Mouse (Mus musculus): ENCODE data around the gene Chl1. TPM values are rescaled to one million over a fixed set of nuclear protein-coding genes. Genes with fewer than 3 reads are reported as not detected.

Gene Chl1
- total and polyA plus RNA-seq, 3 experiments: not detected

- DNase-seq (ENCODE audit: extremely low read depth): no peak
- H3K4me2 ChIP-seq (ENCODE audit: insufficient read depth, low read depth, poor library complexity, severe bottlenecking): no peak overlapping the region
- peaks cover 38% of the 10 kb centered on the region for H3K9me3 ChIP-seq (replicated peaks; ENCODE audit: low read length)
- dilution Hi-C loops (cut with MboI; ENCODE audit: extremely low pct_ligation_motif_present, extremely low pct_unique_long_range_greater_than_20kb, low sequenced_read_pairs): no loop called here
- H3K27me3 ChIP-seq (replicated peaks): no peaks in the 10 kb centered on the region
- no peak overlapping the region for H3K4me3 ChIP-seq (replicated peaks in 1 of 3; ENCODE audit: low read depth in 2 of 3, low read length in 2 of 3, poor library complexity in 1 of 3)
- in situ Hi-C loops (cut with MboI; ENCODE audit: low pct_ligation_motif_present, low pct_unique_long_range_greater_than_20kb, low sequenced_read_pairs): no loop called here
- H3K27ac ChIP-seq (ENCODE audit: insufficient read depth, low read depth): no peak overlapping the region
- H3K36me3 ChIP-seq (replicated peaks in 1 of 2; ENCODE audit: control insufficient read depth in 1 of 2, insufficient read depth in 1 of 2, low read length in 1 of 2): no peaks in the 10 kb centered on the region
- no peak overlapping the region for H3K9ac ChIP-seq (ENCODE audit: insufficient read depth, low read depth)
- H3K79me2 ChIP-seq (replicated peaks; ENCODE audit: control insufficient read depth, extremely low read depth, insufficient read depth, poor library complexity, severe bottlenecking): no peaks in the 10 kb centered on the region
- no peak for TF ChIP-seq ZMIZ1 (IDR thresholded peaks at IDR 0.05; ENCODE audit: low read depth, low read length)
- no peak for TF ChIP-seq NRF1 (IDR thresholded peaks at IDR 0.05; ENCODE audit: low read depth, low read length)
- no peak for TF ChIP-seq TBP (conservative IDR thresholded peaks at IDR 0.05; ENCODE audit: low read depth, low read length)
- no peak for TF ChIP-seq GABPA (IDR thresholded peaks at IDR 0.05; ENCODE audit: insufficient replicate concordance, low read depth, low read length)
- no peak for TF ChIP-seq MEF2A (IDR thresholded peaks at IDR 0.05; ENCODE audit: borderline replicate concordance, low read depth, low read length)
- no peak for TF ChIP-seq TCF12 (IDR thresholded peaks at IDR 0.05; ENCODE audit: low read depth, low read length)
- TF ChIP-seq RAD21 (IDR thresholded peaks at IDR 0.05; ENCODE audit: low read depth, low read length): no peak
- TF ChIP-seq PAX5 (IDR thresholded peaks at IDR 0.05; ENCODE audit: low read length): no peak
- no peak for TF ChIP-seq NELFE (IDR thresholded peaks at IDR 0.05; ENCODE audit: low read depth, low read length)
- no peak for TF ChIP-seq POLR2AphosphoS2 (IDR thresholded peaks at IDR 0.05; ENCODE audit: low read depth, low read length)
- no peak for TF ChIP-seq JUN (IDR thresholded peaks at IDR 0.05; ENCODE audit: insufficient read depth, low read depth, low read length)
- TF ChIP-seq SIN3A (IDR thresholded peaks at IDR 0.05; ENCODE audit: low read length): no peak
- TF ChIP-seq E2F4 (IDR thresholded peaks at IDR 0.05; ENCODE audit: insufficient replicate concordance, low read depth, low read length): no peak
- no peak for TF ChIP-seq ELF1 (IDR thresholded peaks at IDR 0.05; ENCODE audit: low read depth, low read length)
- TF ChIP-seq CTCF (conservative IDR thresholded peaks at IDR 0.05 in 1 of 2, IDR thresholded peaks at IDR 0.05 in 1 of 2; ENCODE audit: low read depth in 2 of 2, low read length in 2 of 2): no peak
- no peak for TF ChIP-seq MXI1 (IDR thresholded peaks at IDR 0.05; ENCODE audit: low read depth, low read length)
- TF ChIP-seq KAT2A (IDR thresholded peaks at IDR 0.05; ENCODE audit: insufficient replicate concordance, low read length): no peak
- no peaks in the 10 kb centered on the region for H3K4me1 ChIP-seq (ENCODE audit: control insufficient read depth in 1 of 2, insufficient read depth in 2 of 2)
Measured at GRCm38 (mm10) chr6:103665677-103666316, 155.4 kb downstream of the Chl1 start.

GRCm38 (mm10) chr6:103673111-103673510 is 162.7 kb downstream of the Chl1 start:
- H3K4me3 ChIP-seq (replicated peaks in 1 of 3; ENCODE audit: low read depth in 2 of 3, low read length in 2 of 3, poor library complexity in 1 of 3): no peak overlapping the region
- in situ Hi-C loops (cut with MboI; ENCODE audit: low pct_ligation_motif_present, low pct_unique_long_range_greater_than_20kb, low sequenced_read_pairs) (no loop called here), dilution Hi-C loops (cut with MboI; ENCODE audit: extremely low pct_ligation_motif_present, extremely low pct_unique_long_range_greater_than_20kb, low sequenced_read_pairs) (no loop called here)
- no peak overlapping the region for H3K9ac ChIP-seq (ENCODE audit: insufficient read depth, low read depth)
- no peak overlapping the region for H3K27ac ChIP-seq (ENCODE audit: insufficient read depth, low read depth)
- peaks cover 33% of the 10 kb centered on the region for H3K9me3 ChIP-seq (replicated peaks; ENCODE audit: low read length)
- H3K36me3 ChIP-seq (replicated peaks in 1 of 2; ENCODE audit: control insufficient read depth in 1 of 2, insufficient read depth in 1 of 2, low read length in 1 of 2): no peaks in the 10 kb centered on the region
- H3K79me2 ChIP-seq (replicated peaks; ENCODE audit: control insufficient read depth, extremely low read depth, insufficient read depth, poor library complexity, severe bottlenecking): no peaks in the 10 kb centered on the region
- no peak for TF ChIP-seq SIN3A (IDR thresholded peaks at IDR 0.05; ENCODE audit: low read length)
- no peak for TF ChIP-seq BHLHE40 (IDR thresholded peaks at IDR 0.05; ENCODE audit: low read depth, low read length)
- TF ChIP-seq USF2 (conservative IDR thresholded peaks at IDR 0.05; ENCODE audit: low read depth, low read length): no peak
- TF ChIP-seq POLR2A (IDR thresholded peaks at IDR 0.05; ENCODE audit: low read depth, low read length): no peak
- no peak for TF ChIP-seq ELF1 (IDR thresholded peaks at IDR 0.05; ENCODE audit: low read depth, low read length)
- no peak for TF ChIP-seq POLR2AphosphoS2 (IDR thresholded peaks at IDR 0.05; ENCODE audit: low read depth, low read length)
- no peak for TF ChIP-seq NELFE (IDR thresholded peaks at IDR 0.05; ENCODE audit: low read depth, low read length)
- no peak for TF ChIP-seq JUN (IDR thresholded peaks at IDR 0.05; ENCODE audit: insufficient read depth, low read depth, low read length)
- no peak for TF ChIP-seq MYC (IDR thresholded peaks at IDR 0.05; ENCODE audit: low read depth, low read length)
- TF ChIP-seq MAX (IDR thresholded peaks at IDR 0.05; ENCODE audit: low read length): no peak
- TF ChIP-seq E2F4 (IDR thresholded peaks at IDR 0.05; ENCODE audit: insufficient replicate concordance, low read depth, low read length): no peak
- no peak for TF ChIP-seq RAD21 (IDR thresholded peaks at IDR 0.05; ENCODE audit: low read depth, low read length)
- TF ChIP-seq NRF1 (IDR thresholded peaks at IDR 0.05; ENCODE audit: low read depth, low read length): no peak
- no peak for TF ChIP-seq JUND (conservative IDR thresholded peaks at IDR 0.05; ENCODE audit: low read depth, low read length)
- no peak for TF ChIP-seq TBP (conservative IDR thresholded peaks at IDR 0.05; ENCODE audit: low read depth, low read length)
- no peak for TF ChIP-seq KAT2A (IDR thresholded peaks at IDR 0.05; ENCODE audit: insufficient replicate concordance, low read length)
- no peak for TF ChIP-seq MAFK (IDR thresholded peaks at IDR 0.05; ENCODE audit: insufficient replicate concordance, low read length)
- no peak for TF ChIP-seq ZNF384 (IDR thresholded peaks at IDR 0.05; ENCODE audit: low read depth, low read length)
- no peak for TF ChIP-seq GABPA (IDR thresholded peaks at IDR 0.05; ENCODE audit: insufficient replicate concordance, low read depth, low read length)
- no peak for TF ChIP-seq MXI1 (IDR thresholded peaks at IDR 0.05; ENCODE audit: low read depth, low read length)
- H3K4me2 ChIP-seq (ENCODE audit: insufficient read depth, low read depth, poor library complexity, severe bottlenecking): no peak overlapping the region
- no peaks in the 10 kb centered on the region for H3K4me1 ChIP-seq (ENCODE audit: control insufficient read depth in 1 of 2, insufficient read depth in 2 of 2)
- no peaks in the 10 kb centered on the region for H3K27me3 ChIP-seq (replicated peaks)
- no peak for DNase-seq (ENCODE audit: extremely low read depth)

All from CH12.LX (cell line).